Mouse (Mus musculus): ENCODE results near the gene Ptprd. TPM values are rescaled to one million over a fixed set of nuclear protein-coding genes. Genes with fewer than 3 reads are reported as not detected.

The Ptprd gene
- polyA plus RNA-seq, 1 experiment from 2014 or later = 30.4 TPM

- H3K27me3 ChIP-seq (ENCODE audit: control insufficient read depth, insufficient read depth, low read length) = no peaks in the 10 kb centered on the region
- WGBS = 57% methylated on average over 3 of the region's 3 CpGs
- no peak overlapping the region for H3K27ac ChIP-seq (ENCODE audit: low read length)
- H3K4me1 ChIP-seq (ENCODE audit: control insufficient read depth, insufficient read depth, low read length) = no peaks in the 10 kb centered on the region
- no peak overlapping the region for H3K9ac ChIP-seq (replicated peaks; ENCODE audit: low read depth, low read length)
- H3K4me3 ChIP-seq (ENCODE audit: low read depth, low read length) = no peak overlapping the region
- no peak for ATAC-seq (ENCODE audit: insufficient number of reproducible peaks, insufficient read depth, low FRiP score, low read depth)
- H3K4me2 ChIP-seq (replicated peaks; ENCODE audit: low read depth, low read length) = no peak overlapping the region
- H3K36me3 ChIP-seq (ENCODE audit: control insufficient read depth, insufficient read depth, low read length) = no peaks in the 10 kb centered on the region
- no peaks in the 10 kb centered on the region for H3K9me3 ChIP-seq (ENCODE audit: control insufficient read depth, low read depth, low read length)
Observed at GRCm38 (mm10) chr4:76409159-76409558, 1802.6 kb downstream of the Ptprd start.

- no peaks in the 10 kb centered on the region for H3K4me1 ChIP-seq (ENCODE audit: control insufficient read depth, insufficient read depth, low read length)
- no peak overlapping the region for H3K4me2 ChIP-seq (replicated peaks; ENCODE audit: low read depth, low read length)
- no peaks in the 10 kb centered on the region for H3K27me3 ChIP-seq (ENCODE audit: control insufficient read depth, insufficient read depth, low read length)
- H3K4me3 ChIP-seq (ENCODE audit: low read depth, low read length) = no peak overlapping the region
- H3K9ac ChIP-seq (replicated peaks; ENCODE audit: low read depth, low read length) = no peak overlapping the region
- no peak for ATAC-seq (ENCODE audit: insufficient number of reproducible peaks, insufficient read depth, low FRiP score, low read depth)
- WGBS = 48% methylated on average over 5 of the region's 5 CpGs
- H3K27ac ChIP-seq (ENCODE audit: low read length) = no peak overlapping the region
- no peaks in the 10 kb centered on the region for H3K9me3 ChIP-seq (ENCODE audit: control insufficient read depth, low read depth, low read length)
- no peaks in the 10 kb centered on the region for H3K36me3 ChIP-seq (ENCODE audit: control insufficient read depth, insufficient read depth, low read length)
Observed at GRCm38 (mm10) chr4:76405862-76406454, 1805.8 kb downstream of the Ptprd start.

- H3K4me2 ChIP-seq (replicated peaks; ENCODE audit: low read depth, low read length) = no peak overlapping the region
- 90% methylated on average over 5 of the region's 5 CpGs for WGBS
- no peak overlapping the region for H3K4me3 ChIP-seq (ENCODE audit: low read depth, low read length)
- H3K27ac ChIP-seq (ENCODE audit: low read length) = no peak overlapping the region
- no peaks in the 10 kb centered on the region for H3K4me1 ChIP-seq (ENCODE audit: control insufficient read depth, insufficient read depth, low read length)
- no peaks in the 10 kb centered on the region for H3K36me3 ChIP-seq (ENCODE audit: control insufficient read depth, insufficient read depth, low read length)
- no peak overlapping the region for H3K9ac ChIP-seq (replicated peaks; ENCODE audit: low read depth, low read length)
- H3K27me3 ChIP-seq (ENCODE audit: control insufficient read depth, insufficient read depth, low read length) = no peaks in the 10 kb centered on the region
- no peaks in the 10 kb centered on the region for H3K9me3 ChIP-seq (ENCODE audit: control insufficient read depth, low read depth, low read length)
- ATAC-seq (ENCODE audit: insufficient number of reproducible peaks, insufficient read depth, low FRiP score, low read depth) = no peak
Observed at GRCm38 (mm10) chr4:76403219-76403618, 1808.5 kb downstream of the Ptprd start.

- Histone ChIP-seq H3K27me3 (ENCODE audit: control insufficient read depth, insufficient read depth, low read length) (no peaks in the 10 kb centered on the region), H3K27ac (ENCODE audit: low read length) (no peak overlapping the region), H3K4me2 (replicated peaks; ENCODE audit: low read depth, low read length) (no peak overlapping the region), H3K9ac (replicated peaks; ENCODE audit: low read depth, low read length) (no peak overlapping the region), H3K4me1 (ENCODE audit: control insufficient read depth, insufficient read depth, low read length) (no peaks in the 10 kb centered on the region), H3K4me3 (ENCODE audit: low read depth, low read length) (no peak overlapping the region), H3K36me3 (ENCODE audit: control insufficient read depth, insufficient read depth, low read length) (no peaks in the 10 kb centered on the region), H3K9me3 (ENCODE audit: control insufficient read depth, low read depth, low read length) (no peaks in the 10 kb centered on the region)
- ATAC-seq (ENCODE audit: insufficient number of reproducible peaks, insufficient read depth, low FRiP score, low read depth) = no peak
- WGBS = 72% methylated on average over 5 of the region's 5 CpGs
Observed at GRCm38 (mm10) chr4:76387887-76388286, 1823.9 kb downstream of the Ptprd start.

GRCm38 (mm10) chr4:76386978-76387824 is 1824.6 kb downstream of the Ptprd start:
- H3K4me2 ChIP-seq (replicated peaks; ENCODE audit: low read depth, low read length) = no peak overlapping the region
- no peaks in the 10 kb centered on the region for H3K36me3 ChIP-seq (ENCODE audit: control insufficient read depth, insufficient read depth, low read length)
- H3K27ac ChIP-seq (ENCODE audit: low read length) = no peak overlapping the region
- H3K27me3 ChIP-seq (ENCODE audit: control insufficient read depth, insufficient read depth, low read length) = no peaks in the 10 kb centered on the region
- H3K9me3 ChIP-seq (ENCODE audit: control insufficient read depth, low read depth, low read length) = no peaks in the 10 kb centered on the region
- H3K4me1 ChIP-seq (ENCODE audit: control insufficient read depth, insufficient read depth, low read length) = no peaks in the 10 kb centered on the region
- no peak overlapping the region for H3K4me3 ChIP-seq (ENCODE audit: low read depth, low read length)
- no peak for ATAC-seq (ENCODE audit: insufficient number of reproducible peaks, insufficient read depth, low FRiP score, low read depth)
- WGBS = 42% methylated on average over 7 of the region's 7 CpGs
- no peak overlapping the region for H3K9ac ChIP-seq (replicated peaks; ENCODE audit: low read depth, low read length)

GRCm38 (mm10) chr4:76385818-76386217 is 1825.9 kb downstream of the Ptprd start:
- WGBS = 83% methylated on average over 5 of the region's 5 CpGs

GRCm38 (mm10) chr4:76380312-76380917 is 1831.3 kb downstream of the Ptprd start:
- H3K36me3 ChIP-seq (ENCODE audit: control insufficient read depth, insufficient read depth, low read length) = no peaks in the 10 kb centered on the region
- no peak overlapping the region for H3K4me3 ChIP-seq (ENCODE audit: low read depth, low read length)
- H3K9me3 ChIP-seq (ENCODE audit: control insufficient read depth, low read depth, low read length) = no peaks in the 10 kb centered on the region
- no peak for ATAC-seq (ENCODE audit: insufficient number of reproducible peaks, insufficient read depth, low FRiP score, low read depth)
- H3K27me3 ChIP-seq (ENCODE audit: control insufficient read depth, insufficient read depth, low read length) = no peaks in the 10 kb centered on the region
- no peak overlapping the region for H3K4me2 ChIP-seq (replicated peaks; ENCODE audit: low read depth, low read length)
- 81% methylated on average over 6 of the region's 6 CpGs for WGBS
- H3K27ac ChIP-seq (ENCODE audit: low read length) = no peak overlapping the region
- no peak overlapping the region for H3K9ac ChIP-seq (replicated peaks; ENCODE audit: low read depth, low read length)
- H3K4me1 ChIP-seq (ENCODE audit: control insufficient read depth, insufficient read depth, low read length) = no peaks in the 10 kb centered on the region

More at GRCm38 (mm10) chr4:76385818-76386217, 1825.9 kb downstream of the Ptprd start:
- no peak overlapping the region for H3K4me3 ChIP-seq (ENCODE audit: low read depth, low read length)
- H3K27me3 ChIP-seq (ENCODE audit: control insufficient read depth, insufficient read depth, low read length) = no peaks in the 10 kb centered on the region
- no peaks in the 10 kb centered on the region for H3K36me3 ChIP-seq (ENCODE audit: control insufficient read depth, insufficient read depth, low read length)
- no peak overlapping the region for H3K9ac ChIP-seq (replicated peaks; ENCODE audit: low read depth, low read length)
- H3K9me3 ChIP-seq (ENCODE audit: control insufficient read depth, low read depth, low read length) = no peaks in the 10 kb centered on the region
- H3K4me1 ChIP-seq (ENCODE audit: control insufficient read depth, insufficient read depth, low read length) = no peaks in the 10 kb centered on the region
- no peak for ATAC-seq (ENCODE audit: insufficient number of reproducible peaks, insufficient read depth, low FRiP score, low read depth)
- no peak overlapping the region for H3K27ac ChIP-seq (ENCODE audit: low read length)
- no peak overlapping the region for H3K4me2 ChIP-seq (replicated peaks; ENCODE audit: low read depth, low read length)

- Histone ChIP-seq H3K4me2 (replicated peaks; ENCODE audit: low read depth, low read length) (peak overlapping the region; percentile 13; the same call in 1 of the 2 replicates), H3K9ac (replicated peaks; ENCODE audit: low read depth, low read length) (no peak overlapping the region), H3K27me3 (ENCODE audit: control insufficient read depth, insufficient read depth, low read length) (no peaks in the 10 kb centered on the region), H3K27ac (ENCODE audit: low read length) (peak overlapping the region; percentile 49), H3K4me3 (ENCODE audit: low read depth, low read length) (no peak overlapping the region), H3K4me1 (ENCODE audit: control insufficient read depth, insufficient read depth, low read length) (peaks cover 6% of the 10 kb centered on the region), H3K9me3 (ENCODE audit: control insufficient read depth, low read depth, low read length) (no peaks in the 10 kb centered on the region), H3K36me3 (ENCODE audit: control insufficient read depth, insufficient read depth, low read length) (no peaks in the 10 kb centered on the region)
- ATAC-seq (ENCODE audit: insufficient number of reproducible peaks, insufficient read depth, low FRiP score, low read depth) = peak; percentile 56; the same call in 1 of the 2 replicates
- WGBS = 31% methylated on average over 4 of the region's 4 CpGs
Observed at GRCm38 (mm10) chr4:76370041-76370880, 1841.5 kb downstream of the Ptprd start.

Data from stomach, embryonic 14.5 days (tissue).